Mouse (Mus musculus) brown adipose tissue, adult 24 weeks (tissue): ENCODE data around the gene Gtdc1. TPM values are rescaled to one million over a fixed set of nuclear protein-coding genes. Genes with fewer than 3 reads are reported as not detected.

Source experiments
- H3K27ac ChIP-seq: fragments of 200-500 bp; replicated peaks from 2 replicates; pipeline ENCODE4 v1.5.1; 2012; ENCODE audit warnings: low read depth, mild to moderate bottlenecking, low read length
- H3K4me1 ChIP-seq: fragments of 200-500 bp; 2 replicates; pipeline ENCODE4 v1.6.1; 2012; ENCODE audit warnings: low read length, mixed read lengths; ENCODE audit not compliant: control insufficient read depth, insufficient read depth, insufficient read length
- H3K4me3 ChIP-seq: fragments of 200-500 bp; 2 replicates; pipeline ENCODE4 v1.5.1; 2012; ENCODE audit warnings: low read depth, mild to moderate bottlenecking, low read length, moderate library complexity; ENCODE audit not compliant: insufficient read depth
- polyA plus RNA-seq: library from polyadenylated mRNA; stranded (reverse); fragments of >200 nt; gene quantifications from 2 replicates; pipeline ENCODE4 v1.2.4, GENCODE M21; 2012; ENCODE audit not compliant: missing spikeins, insufficient read depth, insufficient read length

Gene Gtdc1
- polyA plus RNA-seq, 1 experiment = 13.3 TPM

DNA sequence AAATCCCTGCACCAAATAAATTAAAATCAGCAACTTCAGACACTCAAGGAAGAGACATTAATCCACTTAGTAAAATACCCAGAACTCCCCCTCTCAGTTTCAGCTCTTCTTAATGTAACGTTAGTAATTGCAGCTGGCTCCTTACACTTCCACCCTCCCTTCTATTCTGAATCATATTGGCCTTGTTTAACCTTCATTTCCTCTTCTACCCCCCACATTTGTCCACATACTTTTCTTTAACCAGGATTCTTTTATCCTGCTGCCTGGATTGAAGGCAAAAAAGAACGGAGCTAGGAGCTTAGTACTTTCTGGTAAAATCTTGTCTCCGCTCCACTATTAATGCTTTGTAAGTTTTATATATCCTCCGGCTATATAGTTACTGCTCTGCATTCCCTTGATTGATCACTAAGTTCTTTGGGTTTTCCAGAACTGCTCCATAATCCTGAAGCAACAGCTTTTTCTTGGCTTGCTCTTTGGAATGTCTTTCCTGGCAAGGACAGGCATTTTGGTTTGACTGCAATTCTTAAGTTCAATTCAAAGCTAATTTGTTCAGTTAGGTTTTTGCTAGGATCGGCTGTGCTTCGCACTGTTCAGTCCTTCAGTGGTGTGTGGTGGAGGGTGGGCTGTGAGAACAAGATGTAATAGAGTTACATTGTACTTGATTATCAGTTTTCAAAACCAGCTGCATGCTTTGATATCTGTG, 368.1 kb downstream of the Gtdc1 start:
- Histone ChIP-seq H3K4me1 (0 out of 2 replicates have a peak, but pooled peaks cover 2% of the 10 kb centered on the region), H3K27ac (no peak overlapping the region), H3K4me3 (no peak overlapping the region)

DNA sequence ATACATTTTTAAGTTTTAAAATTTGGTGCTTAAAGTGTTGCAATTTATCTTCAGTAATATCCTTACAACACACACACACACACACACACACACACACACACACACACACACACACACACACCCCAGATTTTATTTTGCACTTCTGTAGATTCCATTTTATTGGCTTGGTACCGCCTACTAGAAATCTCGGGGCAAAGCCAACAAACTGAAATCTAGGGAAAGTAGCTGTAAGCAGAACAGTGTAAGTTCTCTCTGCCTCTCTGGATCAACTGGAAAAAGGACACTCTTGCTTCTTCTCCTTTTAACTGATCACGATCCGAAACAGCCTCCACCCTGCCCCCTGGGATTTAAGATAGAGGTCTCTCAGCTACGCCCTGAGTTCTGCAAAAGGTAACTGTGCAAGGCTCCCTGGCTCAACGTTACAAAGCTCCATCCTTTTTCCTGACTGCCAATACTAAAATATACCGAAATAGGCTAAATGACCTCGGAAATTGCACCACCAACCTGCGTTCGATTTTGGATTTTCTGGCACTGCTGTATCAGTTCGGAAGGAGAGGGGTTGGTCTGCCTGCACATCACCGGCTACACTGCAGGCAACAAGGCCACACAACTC, 369.7 kb downstream of the Gtdc1 start:
- H3K4me1 ChIP-seq = 0 out of 2 replicates have a peak, but pooled peaks cover 2% of the 10 kb centered on the region
- 0 out of 2 replicates have a peak overlapping the region, but pooled peaks have one; percentile 33 for H3K27ac ChIP-seq
- H3K4me3 ChIP-seq = no peak overlapping the region

DNA sequence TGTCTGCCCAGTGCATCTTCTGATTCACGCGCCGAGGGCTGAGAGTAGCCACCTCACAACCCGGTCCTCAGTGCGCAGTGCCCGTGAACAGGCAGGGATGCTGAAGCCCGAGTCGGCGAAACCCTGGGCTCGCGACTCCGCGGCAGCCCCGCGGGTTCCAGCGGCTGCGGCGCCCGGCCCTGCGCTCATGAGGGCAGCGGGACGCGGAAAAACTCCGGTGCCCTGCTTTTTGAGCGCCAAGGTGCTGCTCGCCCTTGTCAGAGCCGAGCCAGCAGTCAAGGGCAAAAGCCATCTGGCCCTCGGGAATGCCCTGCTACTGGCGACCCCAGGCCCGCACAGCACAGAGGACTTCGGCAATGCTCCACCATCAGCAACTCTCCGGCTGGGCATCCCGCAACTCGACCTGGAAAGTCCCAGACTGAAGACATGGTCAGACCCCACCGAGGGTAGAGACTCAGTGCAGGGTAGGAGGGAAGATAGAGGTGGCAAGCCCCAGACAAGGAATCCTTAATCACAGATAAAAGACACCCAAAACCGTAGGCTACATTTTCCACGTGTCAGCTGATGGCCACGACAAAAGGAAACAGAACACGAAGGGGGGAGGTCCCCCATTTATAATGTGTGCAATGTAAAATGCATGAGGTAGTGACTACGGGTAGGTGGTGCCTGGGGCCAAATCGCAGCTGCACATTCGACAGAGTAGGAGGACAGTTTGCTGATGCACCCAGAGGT, 370.4 kb downstream of the Gtdc1 start:
- H3K4me3 ChIP-seq = peak overlapping the region; percentile 45
- no peak overlapping the region for H3K27ac ChIP-seq
- 0 out of 2 replicates have a peak, but pooled peaks cover 2% of the 10 kb centered on the region for H3K4me1 ChIP-seq

GRCm38 (mm10) chr2:44554716-44555115, 372.7 kb downstream of the Gtdc1 start:
- Histone ChIP-seq H3K4me3 (no peak overlapping the region), H3K4me1 (0 out of 2 replicates have a peak, but pooled peaks cover 2% of the 10 kb centered on the region), H3K27ac (no peak overlapping the region)

GRCm38 (mm10) chr2:44549311-44549710, 378.1 kb downstream of the Gtdc1 start:
- no peak overlapping the region for H3K27ac ChIP-seq
- H3K4me3 ChIP-seq = no peak overlapping the region
- no peaks in the 10 kb centered on the region for H3K4me1 ChIP-seq

DNA sequence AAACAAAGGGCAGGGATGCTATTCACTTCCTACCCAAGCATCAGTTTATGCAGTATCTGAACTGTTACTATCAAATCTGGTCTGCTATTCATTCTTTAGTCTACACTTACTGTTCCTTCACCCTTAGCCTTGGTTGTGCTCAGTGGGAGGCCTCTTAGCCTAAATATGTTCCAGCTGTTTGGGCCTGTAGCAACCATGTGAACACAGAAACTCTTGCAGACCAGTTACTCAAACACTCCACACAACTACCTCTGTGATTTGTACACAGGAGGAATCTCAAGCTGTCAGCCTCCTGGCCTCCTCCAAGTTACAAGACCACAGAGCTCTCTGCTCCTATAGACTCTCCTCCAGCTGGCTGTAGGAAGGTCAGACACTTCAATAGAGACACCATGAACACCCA, 384.7 kb downstream of the Gtdc1 start:
- Histone ChIP-seq H3K4me3 (no peak overlapping the region), H3K4me1 (no peaks in the 10 kb centered on the region), H3K27ac (no peak overlapping the region)

- Histone ChIP-seq H3K27ac (no peak overlapping the region), H3K4me1 (no peaks in the 10 kb centered on the region)
These were observed 385.7 kb downstream of the Gtdc1 start for GRCm38 (mm10) chr2:44541726-44542125.

DNA sequence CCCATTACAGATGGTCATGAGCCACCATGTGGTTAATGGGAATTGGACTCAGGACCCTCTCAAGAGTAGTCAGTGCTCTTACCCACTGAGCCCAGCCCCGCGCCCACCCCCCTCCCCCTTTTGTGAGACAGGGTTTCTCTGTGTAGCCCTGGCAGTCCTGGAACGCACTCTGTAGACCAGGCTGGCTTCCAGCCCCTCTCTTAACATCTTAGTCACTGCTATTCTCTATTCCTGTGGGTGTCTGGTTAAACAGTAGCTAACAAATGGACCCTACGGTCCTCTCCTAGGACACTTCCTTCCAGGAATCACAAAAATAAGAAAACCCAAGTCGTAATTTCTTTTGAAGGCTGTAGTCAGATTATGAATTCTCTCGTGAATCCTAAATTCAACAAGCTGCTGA, 386.6 kb downstream of the Gtdc1 start:
- no peaks in the 10 kb centered on the region for H3K4me1 ChIP-seq
- H3K27ac ChIP-seq = no peak overlapping the region

More at GRCm38 (mm10) chr2:44541726-44542125, 385.7 kb downstream of the Gtdc1 start:
- H3K4me3 ChIP-seq = no peak overlapping the region

GRCm38 (mm10) chr2:44539121-44539634, 388.3 kb downstream of the Gtdc1 start:
- Histone ChIP-seq H3K4me3 (no peak overlapping the region), H3K27ac (no peak overlapping the region), H3K4me1 (no peaks in the 10 kb centered on the region)

More for the DNA sequence above, 386.6 kb downstream of the Gtdc1 start:
- H3K4me3 ChIP-seq = no peak overlapping the region

GRCm38 (mm10) chr2:44538135-44538534, 389.3 kb downstream of the Gtdc1 start:
- no peaks in the 10 kb centered on the region for H3K4me1 ChIP-seq
- H3K27ac ChIP-seq = no peak overlapping the region
- no peak overlapping the region for H3K4me3 ChIP-seq

DNA sequence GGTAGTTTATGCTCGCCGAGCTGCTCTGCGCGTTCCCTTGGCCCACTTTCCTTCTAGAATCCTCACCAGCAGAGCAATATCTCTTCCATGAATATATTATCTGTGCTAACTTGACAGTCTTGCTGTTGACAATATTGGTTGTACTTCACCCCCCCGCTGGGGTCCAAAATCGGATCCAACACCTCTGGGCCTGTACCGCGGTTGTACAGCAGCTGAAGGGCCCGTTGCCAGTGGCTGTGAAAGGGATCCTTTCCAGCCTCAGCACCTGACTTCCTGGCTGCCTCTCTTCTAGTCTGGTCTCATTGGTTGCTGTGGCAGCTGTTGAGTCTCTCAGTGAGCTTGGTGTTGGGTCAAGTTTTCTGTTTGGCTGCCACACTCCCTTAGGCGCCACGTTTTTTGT, 391.7 kb downstream of the Gtdc1 start:
- Histone ChIP-seq H3K4me3 (no peak overlapping the region), H3K4me1 (no peaks in the 10 kb centered on the region), H3K27ac (no peak overlapping the region)

DNA sequence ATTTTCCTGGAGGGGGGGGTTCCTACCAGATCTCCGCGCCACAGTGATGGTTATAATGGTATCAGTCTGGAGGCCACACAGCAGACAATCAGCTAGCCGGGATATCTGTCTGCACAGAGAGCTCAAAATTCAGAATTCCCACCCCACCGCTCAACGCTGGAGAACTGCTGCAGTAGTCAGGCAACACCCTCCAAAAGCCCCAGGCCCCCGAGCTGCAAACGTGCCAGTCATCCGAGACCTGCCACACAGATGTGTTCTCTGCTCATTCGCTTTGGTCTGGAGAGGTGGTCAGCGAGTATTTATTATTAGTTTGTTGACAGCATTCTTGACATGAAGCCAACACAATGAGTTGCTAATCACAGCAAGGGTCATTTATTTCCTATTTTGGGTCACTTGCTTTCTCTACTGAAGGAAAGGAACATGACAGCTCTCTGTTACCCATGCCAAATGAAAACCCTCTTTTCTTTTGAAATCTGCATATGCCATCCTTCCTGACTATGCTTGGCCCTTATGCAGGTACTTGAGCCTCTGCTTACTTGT, 392.3 kb downstream of the Gtdc1 start:
- H3K27ac ChIP-seq = no peak overlapping the region

GRCm38 (mm10) chr2:44526110-44527032, 401.1 kb downstream of the Gtdc1 start:
- Histone ChIP-seq H3K4me1 (peaks cover 2% of the 10 kb centered on the region; the same call in 1 of the 2 replicates), H3K27ac (no peak overlapping the region)

More for the DNA sequence above, 392.3 kb downstream of the Gtdc1 start:
- H3K4me1 ChIP-seq = no peaks in the 10 kb centered on the region
- H3K4me3 ChIP-seq = no peak overlapping the region

More at GRCm38 (mm10) chr2:44526110-44527032, 401.1 kb downstream of the Gtdc1 start:
- H3K4me3 ChIP-seq = no peak overlapping the region
